Mouse (Mus musculus): ENCODE results near the gene Arhgap10. TPM values are rescaled to one million over a fixed set of nuclear protein-coding genes. Genes with fewer than 3 reads are reported as not detected.

Arhgap10 gene
- polyA plus RNA-seq (2015; fragmentation: Nextera tagmentation; extraction: Ambion mirVana): 20.3 and 20.7 TPM in 2 replicates

- ATAC-seq (ENCODE audit: extremely low read depth, insufficient number of reproducible peaks, low FRiP score, low TSS enrichment): peak; percentile 79
These were observed at the start of gene Arhgap10 for GRCm38 (mm10) chr8:77517301-77518200. Arhgap10 (minus strand) TSS chr8:77517953.

GRCm38 (mm10) chr8:77561441-77561840 is 43.7 kb upstream of the Arhgap10 start:
- WGBS: 69% methylated on average over 3 of the region's 3 CpGs
- Histone ChIP-seq H3K9me3 (no peaks in the 10 kb centered on the region), H3K27me3 (replicated peaks) (no peaks in the 10 kb centered on the region), H3K4me3 (no peak overlapping the region), H3K36me3 (peaks cover 93% of the 10 kb centered on the region), H3K27ac (replicated peaks) (no peak overlapping the region), H3K9ac (no peak overlapping the region), H3K4me1 (no peaks in the 10 kb centered on the region), H3K4me2 (no peak overlapping the region)
- no peak for ATAC-seq (ENCODE audit: extremely low read depth, insufficient number of reproducible peaks, low FRiP score, low TSS enrichment)

More at GRCm38 (mm10) chr8:77517301-77518200, at the start of gene Arhgap10:
- no peaks in the 10 kb centered on the region for H3K27me3 ChIP-seq (replicated peaks)
- under 1% methylated on average over 68 of the region's 95 CpGs for WGBS
- H3K4me1 ChIP-seq: peaks cover 54% of the 10 kb centered on the region
- H3K9me3 ChIP-seq: no peaks in the 10 kb centered on the region
- H3K27ac ChIP-seq (replicated peaks): peak within 1 kb of the TSS; percentile 93
- H3K4me3 ChIP-seq: peak within 1 kb of the TSS; percentile 88
- no peaks in the 10 kb centered on the region for H3K36me3 ChIP-seq
- H3K4me2 ChIP-seq: peak within 1 kb of the TSS; percentile 77
- peak within 1 kb of the TSS; percentile 95 for H3K9ac ChIP-seq

- Histone ChIP-seq H3K36me3 (peaks cover 63% of the 10 kb centered on the region), H3K4me2 (no peak overlapping the region), H3K27ac (replicated peaks) (no peak overlapping the region), H3K4me1 (peaks cover 16% of the 10 kb centered on the region), H3K27me3 (replicated peaks) (no peaks in the 10 kb centered on the region), H3K9me3 (no peaks in the 10 kb centered on the region), H3K9ac (no peak overlapping the region), H3K4me3 (no peak overlapping the region)
- ATAC-seq (ENCODE audit: extremely low read depth, insufficient number of reproducible peaks, low FRiP score, low TSS enrichment): no peak
- WGBS: 90% methylated on average over 3 of the region's 3 CpGs
These were observed 34.7 kb upstream of the Arhgap10 start for GRCm38 (mm10) chr8:77552491-77552890.

GRCm38 (mm10) chr8:77549881-77550580 is 32.3 kb upstream of the Arhgap10 start:
- H3K9me3 ChIP-seq: no peaks in the 10 kb centered on the region
- peaks cover 16% of the 10 kb centered on the region for H3K4me1 ChIP-seq
- peak overlapping the region; percentile 97 for H3K9ac ChIP-seq
- peak overlapping the region; percentile 93 for H3K4me3 ChIP-seq
- peak overlapping the region; percentile 93 for H3K27ac ChIP-seq (replicated peaks)
- 17% methylated on average over 7 of the region's 7 CpGs for WGBS
- ATAC-seq (ENCODE audit: extremely low read depth, insufficient number of reproducible peaks, low FRiP score, low TSS enrichment): no peak
- H3K27me3 ChIP-seq (replicated peaks): no peaks in the 10 kb centered on the region
- H3K4me2 ChIP-seq: peak overlapping the region; percentile 94
- H3K36me3 ChIP-seq: peaks cover 38% of the 10 kb centered on the region

- H3K9me3 ChIP-seq: no peaks in the 10 kb centered on the region
- WGBS: 4% methylated on average over 42 of the region's 42 CpGs
- H3K4me3 ChIP-seq: peak within 1 kb of the TSS; percentile 93
- no peaks in the 10 kb centered on the region for H3K27me3 ChIP-seq (replicated peaks)
- H3K27ac ChIP-seq (replicated peaks): peak within 1 kb of the TSS; percentile 93
- ATAC-seq (ENCODE audit: extremely low read depth, insufficient number of reproducible peaks, low FRiP score, low TSS enrichment): peak; percentile 94
- H3K9ac ChIP-seq: peak within 1 kb of the TSS; percentile 97
- H3K36me3 ChIP-seq: peaks cover 31% of the 10 kb centered on the region
- H3K4me2 ChIP-seq: peak within 1 kb of the TSS; percentile 94
- H3K4me1 ChIP-seq: peaks cover 16% of the 10 kb centered on the region
These were observed 31.5 kb upstream of the Arhgap10 start, which contains the start of gene Prmt9 for GRCm38 (mm10) chr8:77549121-77549706. Prmt9 (plus strand) TSS chr8:77549397.

- Histone ChIP-seq H3K9me3 (no peaks in the 10 kb centered on the region; the same call in 1 of the 2 replicates), H3K9ac (no peak overlapping the region), H3K27me3 (replicated peaks) (no peaks in the 10 kb centered on the region), H3K4me1 (peaks cover 6% of the 10 kb centered on the region), H3K36me3 (no peaks in the 10 kb centered on the region), H3K4me3 (no peak overlapping the region), H3K27ac (replicated peaks) (no peak overlapping the region), H3K4me2 (no peak overlapping the region)
- 82% methylated on average over 4 of the region's 4 CpGs for WGBS
- no peak for ATAC-seq (ENCODE audit: extremely low read depth, insufficient number of reproducible peaks, low FRiP score, low TSS enrichment)
These were observed 27.9 kb upstream of the Arhgap10 start for GRCm38 (mm10) chr8:77545616-77546015.

- Histone ChIP-seq H3K4me2 (no peak overlapping the region), H3K27me3 (replicated peaks) (no peaks in the 10 kb centered on the region), H3K9ac (no peak overlapping the region), H3K36me3 (no peaks in the 10 kb centered on the region), H3K9me3 (no peaks in the 10 kb centered on the region; the same call in 1 of the 2 replicates), H3K4me1 (no peaks in the 10 kb centered on the region), H3K4me3 (no peak overlapping the region), H3K27ac (replicated peaks) (no peak overlapping the region)
- 25% methylated on average over 3 of the region's 3 CpGs for WGBS
- ATAC-seq (ENCODE audit: extremely low read depth, insufficient number of reproducible peaks, low FRiP score, low TSS enrichment): no peak
These were observed 26.7 kb upstream of the Arhgap10 start for GRCm38 (mm10) chr8:77544428-77544827.

- Histone ChIP-seq H3K4me2 (no peak overlapping the region), H3K27me3 (replicated peaks) (no peaks in the 10 kb centered on the region), H3K27ac (replicated peaks) (no peak overlapping the region), H3K4me3 (no peak overlapping the region), H3K4me1 (no peaks in the 10 kb centered on the region), H3K36me3 (no peaks in the 10 kb centered on the region), H3K9ac (no peak overlapping the region), H3K9me3 (no peaks in the 10 kb centered on the region; the same call in 1 of the 2 replicates)
- WGBS: 64% methylated on average over 6 of the region's 6 CpGs
- no peak for ATAC-seq (ENCODE audit: extremely low read depth, insufficient number of reproducible peaks, low FRiP score, low TSS enrichment)
These were observed 25.5 kb upstream of the Arhgap10 start for GRCm38 (mm10) chr8:77543152-77543777.

GRCm38 (mm10) chr8:77538256-77538655 is 20.5 kb upstream of the Arhgap10 start:
- Histone ChIP-seq H3K27ac (replicated peaks) (no peak overlapping the region), H3K4me1 (peaks cover 9% of the 10 kb centered on the region), H3K4me2 (no peak overlapping the region), H3K9me3 (no peaks in the 10 kb centered on the region; the same call in 1 of the 2 replicates), H3K27me3 (replicated peaks) (no peaks in the 10 kb centered on the region), H3K4me3 (no peak overlapping the region), H3K36me3 (no peaks in the 10 kb centered on the region), H3K9ac (no peak overlapping the region)
- no peak for ATAC-seq (ENCODE audit: extremely low read depth, insufficient number of reproducible peaks, low FRiP score, low TSS enrichment)
- WGBS: 80% methylated on average over 1 of the region's 1 CpGs

GRCm38 (mm10) chr8:77536821-77537220 is 19.1 kb upstream of the Arhgap10 start:
- no peak overlapping the region for H3K27ac ChIP-seq (replicated peaks)
- no peak overlapping the region for H3K4me2 ChIP-seq
- no peak for ATAC-seq (ENCODE audit: extremely low read depth, insufficient number of reproducible peaks, low FRiP score, low TSS enrichment)
- H3K36me3 ChIP-seq: no peaks in the 10 kb centered on the region
- H3K9me3 ChIP-seq: no peaks in the 10 kb centered on the region
- H3K4me3 ChIP-seq: no peak overlapping the region
- no peak overlapping the region for H3K9ac ChIP-seq
- 77% methylated on average over 12 of the region's 12 CpGs for WGBS
- no peaks in the 10 kb centered on the region for H3K27me3 ChIP-seq (replicated peaks)
- peaks cover 9% of the 10 kb centered on the region for H3K4me1 ChIP-seq
